Mouse (Mus musculus) midbrain, embryonic 13.5 days (tissue): ENCODE results near the gene Olfr653. TPM values are rescaled to one million over a fixed set of nuclear protein-coding genes. Genes with fewer than 3 reads are reported as not detected.

Experiments used
- ATAC-seq: fragments of 200-750 bp; cut with Nextera tagmentation; 2 replicates; pipeline ENCODE4 v1.8.0; 2017; ENCODE audit warnings: mild to moderate bottlenecking, moderate TSS enrichment, moderate library complexity
- H3K27ac ChIP-seq: fragments of 300-500 bp; sonication (generic); 2 replicates; pipeline ENCODE4 v1.5.1; 2015; ENCODE audit warnings: inconsistent platforms, mild to moderate bottlenecking, moderate library complexity
- H3K27me3 ChIP-seq: fragments of 300-500 bp; sonication (generic); 2 replicates; pipeline ENCODE4 v1.6.1; 2015; ENCODE audit warnings: mild to moderate bottlenecking, inconsistent platforms
- H3K36me3 ChIP-seq: fragments of 300-500 bp; sonication (generic); 2 replicates; pipeline ENCODE4 v1.6.1; 2015; ENCODE audit warnings: mild to moderate bottlenecking, inconsistent platforms
- H3K4me1 ChIP-seq: fragments of 300-500 bp; sonication (generic); replicated peaks from 2 replicates; pipeline ENCODE4 v1.6.1; 2015; ENCODE audit warnings: inconsistent platforms
- H3K4me2 ChIP-seq: fragments of 300-500 bp; sonication (generic); replicated peaks from 2 replicates; pipeline ENCODE4 v1.6.1; 2015; ENCODE audit warnings: moderate library complexity, mild to moderate bottlenecking, inconsistent platforms
- H3K4me3 ChIP-seq: fragments of 300-500 bp; sonication (generic); replicated peaks from 2 replicates; pipeline ENCODE4 v1.5.1; 2015; ENCODE audit warnings: mild to moderate bottlenecking, inconsistent platforms
- H3K9ac ChIP-seq: fragments of 300-500 bp; sonication (generic); replicated peaks from 2 replicates; pipeline ENCODE4 v1.6.1; 2015; ENCODE audit warnings: mild to moderate bottlenecking, inconsistent platforms
- H3K9me3 ChIP-seq: fragments of 300-500 bp; sonication (generic); 2 replicates; pipeline ENCODE4 v1.6.1; 2016; ENCODE audit warnings: mild to moderate bottlenecking, inconsistent platforms
- WGBS: fragments of 180-500 bp; shearing (Covaris S2); methylation state at CpG from one replicate; pipeline ENCODE4 v1.1.7; 2015; 5-methylcytosine and 5-hydroxymethylcytosine counted together
- polyA plus RNA-seq: library from polyadenylated mRNA; unstranded; fragments of >200 nt; fragmentation: Nextera tagmentation; extraction: Ambion mirVana; gene quantifications from 2 replicates; pipeline ENCODE4 v1.2.1, GENCODE M21; 2015

Olfr653 gene
- polyA plus RNA-seq, result not detected in 2 replicates

DNA sequence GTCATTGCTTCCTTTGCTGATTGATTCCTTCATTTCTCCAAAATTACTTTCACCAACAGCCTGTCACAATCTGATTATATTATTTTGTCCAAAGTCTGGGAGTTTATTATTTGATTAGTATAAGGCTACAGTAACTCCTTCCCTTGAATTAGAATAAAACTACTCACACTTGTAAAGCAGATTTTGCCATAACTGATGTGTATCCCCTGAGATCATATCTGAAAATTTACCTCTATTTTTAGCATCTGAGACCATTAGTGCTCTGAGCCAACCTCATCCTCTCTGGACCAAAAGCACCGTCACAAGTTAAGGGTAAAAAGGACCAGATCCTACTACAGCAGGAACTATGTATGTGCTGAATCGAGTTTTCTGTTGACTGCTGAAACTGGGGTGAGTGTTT, at the start of gene Olfr653:
Gene Olfr653, plus strand, starts transcription at position 301 of the 400 bp plus-strand sequence.
- H3K36me3 ChIP-seq, result no peaks in the 10 kb centered on the region
- 81% methylated on average over 2 of the region's 2 CpGs for WGBS
- no peak within 1 kb of the TSS for H3K9ac ChIP-seq
- ATAC-seq, result no peak
- no peaks in the 10 kb centered on the region for H3K9me3 ChIP-seq
- no peak within 1 kb of the TSS for H3K4me3 ChIP-seq
- no peak within 1 kb of the TSS for H3K27ac ChIP-seq
- no peaks in the 10 kb centered on the region for H3K27me3 ChIP-seq
- H3K4me2 ChIP-seq, result no peak within 1 kb of the TSS
- no peaks in the 10 kb centered on the region for H3K4me1 ChIP-seq

DNA sequence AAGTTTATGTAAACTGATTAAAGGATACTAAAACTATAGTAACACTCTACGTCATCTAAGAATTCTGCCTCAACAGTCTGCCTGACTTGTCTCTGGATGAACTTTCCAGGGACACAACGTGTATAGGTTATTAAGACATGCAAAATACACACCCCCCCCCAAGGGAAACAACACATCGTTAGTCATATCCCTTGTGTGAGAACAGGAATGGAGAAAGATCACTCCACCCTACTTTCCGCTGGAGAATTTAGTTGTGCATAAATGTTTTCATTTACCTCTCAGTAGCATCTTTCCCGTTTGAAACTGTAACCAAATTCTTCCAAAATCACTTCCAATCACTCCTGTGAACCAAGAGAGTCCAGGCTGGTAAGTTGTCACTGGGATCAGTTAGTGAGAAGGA, 27.3 kb upstream of the Olfr653 start, which contains the start of gene Olfr651:
Gene Olfr651, plus strand, starts transcription at position 301 of the 400 bp plus-strand sequence.
- Histone ChIP-seq H3K4me3 (no peak within 1 kb of the TSS), H3K4me1 (no peaks in the 10 kb centered on the region), H3K4me2 (no peak within 1 kb of the TSS), H3K27me3 (no peaks in the 10 kb centered on the region), H3K36me3 (no peaks in the 10 kb centered on the region), H3K27ac (no peak within 1 kb of the TSS), H3K9ac (no peak within 1 kb of the TSS), H3K9me3 (no peaks in the 10 kb centered on the region)
- WGBS, result 84% methylated on average over 5 of the region's 5 CpGs
- no peak for ATAC-seq

DNA sequence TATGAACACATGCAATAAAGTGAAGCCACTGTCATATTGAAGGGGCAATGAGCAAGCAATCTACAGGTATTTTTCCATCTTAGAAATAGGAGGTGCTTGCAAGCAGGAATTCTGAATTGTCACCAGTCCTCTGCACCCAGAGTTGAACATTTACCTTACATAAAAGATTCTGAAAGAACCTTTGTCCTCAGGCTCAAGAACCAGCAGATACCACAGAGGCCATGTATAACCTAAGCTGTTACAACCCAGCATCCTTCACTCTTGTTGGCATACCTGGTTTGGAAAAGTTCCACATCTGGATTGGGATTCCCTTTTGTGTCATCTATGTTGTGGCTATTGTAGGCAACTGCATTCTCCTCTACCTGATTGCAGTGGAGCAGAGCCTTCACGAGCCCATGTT, 24.4 kb upstream of the Olfr653 start:
- Histone ChIP-seq H3K4me2 (no peak overlapping the region), H3K9ac (no peak overlapping the region), H3K9me3 (no peaks in the 10 kb centered on the region), H3K36me3 (no peaks in the 10 kb centered on the region), H3K4me1 (no peaks in the 10 kb centered on the region), H3K27me3 (no peaks in the 10 kb centered on the region), H3K27ac (no peak overlapping the region), H3K4me3 (no peak overlapping the region)
- ATAC-seq, result no peak
- 77% methylated on average over 1 of the region's 1 CpGs for WGBS

DNA sequence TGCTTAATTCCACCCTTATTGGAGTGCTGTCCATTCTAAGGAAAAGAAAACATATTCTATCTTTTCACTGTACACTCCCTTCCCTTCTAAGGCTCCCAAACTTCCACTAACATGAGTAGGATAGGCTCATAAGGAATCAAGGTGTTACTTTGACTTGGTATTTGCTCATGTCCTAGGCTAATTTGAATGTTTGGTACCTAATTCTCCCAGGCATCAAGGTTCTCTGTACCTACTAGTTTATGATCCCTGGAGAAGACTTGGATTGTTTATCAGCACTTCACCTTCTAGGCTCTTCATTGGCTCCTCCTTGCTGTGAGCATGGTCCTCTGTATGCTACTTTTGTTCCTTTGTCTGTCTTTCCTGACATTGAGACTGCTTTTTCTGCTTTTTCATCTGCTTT, 16.5 kb upstream of the Olfr653 start, which contains the start of gene Olfr652:
Gene Olfr652, plus strand, starts transcription at position 301 of the 400 bp plus-strand sequence.
- no peaks in the 10 kb centered on the region for H3K27me3 ChIP-seq
- ATAC-seq, result no peak
- H3K4me1 ChIP-seq, result no peaks in the 10 kb centered on the region
- H3K36me3 ChIP-seq, result no peaks in the 10 kb centered on the region
- H3K4me3 ChIP-seq, result no peak within 1 kb of the TSS
- H3K9ac ChIP-seq, result no peak within 1 kb of the TSS
- H3K4me2 ChIP-seq, result no peak within 1 kb of the TSS
- no peaks in the 10 kb centered on the region for H3K9me3 ChIP-seq
- H3K27ac ChIP-seq, result no peak within 1 kb of the TSS

DNA sequence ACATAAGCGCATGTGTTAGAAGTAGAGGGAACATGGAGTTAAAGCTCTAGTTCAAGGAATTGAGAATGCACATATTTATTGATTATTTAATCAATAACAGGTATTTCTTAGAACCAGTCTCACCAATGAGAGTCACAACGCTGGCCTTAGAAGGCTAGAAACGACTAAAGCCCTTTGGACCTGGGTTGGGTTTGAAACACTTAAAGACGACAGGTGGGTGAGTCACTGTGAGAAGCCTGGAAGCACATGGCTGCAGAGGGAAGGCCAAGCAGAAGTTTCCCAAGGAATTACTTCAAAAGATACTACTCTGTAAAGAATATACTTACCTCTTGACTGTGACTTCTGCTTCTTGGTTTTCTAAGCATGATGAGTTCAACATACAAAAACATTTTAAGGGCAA, 3.7 kb downstream of the Olfr653 start:
- no peaks in the 10 kb centered on the region for H3K4me1 ChIP-seq
- WGBS, result 93% methylated on average over 4 of the region's 4 CpGs
- H3K27ac ChIP-seq, result no peak overlapping the region
- no peak overlapping the region for H3K4me3 ChIP-seq
- H3K4me2 ChIP-seq, result no peak overlapping the region
- H3K9me3 ChIP-seq, result no peaks in the 10 kb centered on the region
- ATAC-seq, result no peak
- H3K9ac ChIP-seq, result no peak overlapping the region
- H3K36me3 ChIP-seq, result no peaks in the 10 kb centered on the region
- H3K27me3 ChIP-seq, result no peaks in the 10 kb centered on the region

DNA sequence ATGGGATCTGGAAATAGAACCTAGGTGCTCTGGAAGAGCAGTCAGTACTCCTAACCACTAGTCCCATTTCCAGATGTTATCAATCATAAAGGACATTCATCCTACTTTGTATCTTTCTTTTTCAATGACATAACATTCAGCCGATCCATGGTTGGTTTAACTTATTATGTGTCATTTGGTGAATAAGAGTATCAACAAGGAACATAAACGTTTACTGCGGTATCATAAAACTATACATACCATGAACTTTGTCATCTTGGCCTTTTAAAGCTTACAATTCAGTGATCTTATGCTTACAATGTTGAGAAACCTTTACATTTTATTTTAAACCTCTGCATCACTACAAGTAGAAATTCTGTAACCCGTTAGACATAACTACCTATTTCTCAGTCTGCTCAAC, 4.3 kb downstream of the Olfr653 start:
- H3K9me3 ChIP-seq, result no peaks in the 10 kb centered on the region
- H3K4me3 ChIP-seq, result no peak overlapping the region
- no peak overlapping the region for H3K27ac ChIP-seq
- no peak for ATAC-seq
- H3K36me3 ChIP-seq, result no peaks in the 10 kb centered on the region
- H3K4me1 ChIP-seq, result no peaks in the 10 kb centered on the region
- H3K4me2 ChIP-seq, result no peak overlapping the region
- no peak overlapping the region for H3K9ac ChIP-seq
- no peaks in the 10 kb centered on the region for H3K27me3 ChIP-seq
- WGBS, result 93% methylated on average over 4 of the region's 4 CpGs

DNA sequence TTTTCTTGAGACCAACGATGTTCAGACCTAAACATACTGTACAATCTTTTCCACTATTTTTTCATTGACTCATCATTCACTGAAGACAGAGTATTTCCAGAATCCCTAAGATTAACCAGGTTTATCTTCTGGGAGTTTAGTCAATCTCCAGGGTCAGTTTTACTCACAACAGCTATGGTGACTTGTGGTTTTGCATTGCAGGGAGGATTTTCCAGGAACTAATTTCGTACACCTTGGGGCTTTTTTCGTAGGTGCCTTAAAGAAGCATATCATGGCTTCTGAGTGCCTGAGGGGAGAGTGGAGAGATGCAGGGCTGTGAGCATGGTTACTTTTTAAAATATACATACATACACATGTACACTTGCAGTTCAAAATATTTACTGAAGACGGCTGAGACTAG, 9.6 kb downstream of the Olfr653 start, which contains the start of gene Olfr654:
Gene Olfr654, plus strand, starts transcription at position 301 of the 400 bp plus-strand sequence.
- H3K4me3 ChIP-seq, result no peak within 1 kb of the TSS
- no peaks in the 10 kb centered on the region for H3K36me3 ChIP-seq
- H3K27ac ChIP-seq, result no peak within 1 kb of the TSS
- no peaks in the 10 kb centered on the region for H3K4me1 ChIP-seq
- 91% methylated on average over 4 of the region's 4 CpGs for WGBS
- H3K9ac ChIP-seq, result no peak within 1 kb of the TSS
- no peak for ATAC-seq
- no peak within 1 kb of the TSS for H3K4me2 ChIP-seq
- no peaks in the 10 kb centered on the region for H3K9me3 ChIP-seq
- no peaks in the 10 kb centered on the region for H3K27me3 ChIP-seq

DNA sequence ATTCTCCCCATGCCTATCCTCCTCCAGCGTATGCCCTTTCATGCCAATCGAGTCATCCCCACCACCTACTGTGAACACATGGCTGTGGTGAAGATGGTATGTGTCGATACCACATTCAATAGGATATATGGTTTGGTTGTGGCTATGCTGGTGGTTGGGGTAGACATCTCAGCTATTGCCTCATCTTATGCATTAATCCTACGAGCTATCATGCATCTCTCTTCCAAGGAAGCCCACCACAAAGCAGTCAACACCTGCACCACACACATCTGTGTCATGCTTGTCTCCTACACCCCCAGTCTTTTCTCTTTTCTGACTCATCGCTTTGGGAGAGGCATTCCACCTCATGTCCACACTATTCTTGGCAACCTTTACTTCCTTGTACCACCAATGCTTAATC, 11.2 kb downstream of the Olfr653 start:
- H3K9me3 ChIP-seq, result no peaks in the 10 kb centered on the region
- H3K36me3 ChIP-seq, result no peaks in the 10 kb centered on the region
- H3K27ac ChIP-seq, result no peak overlapping the region
- no peaks in the 10 kb centered on the region for H3K4me1 ChIP-seq
- 90% methylated on average over 5 of the region's 5 CpGs for WGBS
- H3K27me3 ChIP-seq, result no peaks in the 10 kb centered on the region
- no peak overlapping the region for H3K4me2 ChIP-seq
- H3K9ac ChIP-seq, result no peak overlapping the region
- H3K4me3 ChIP-seq, result no peak overlapping the region
- ATAC-seq, result no peak

DNA sequence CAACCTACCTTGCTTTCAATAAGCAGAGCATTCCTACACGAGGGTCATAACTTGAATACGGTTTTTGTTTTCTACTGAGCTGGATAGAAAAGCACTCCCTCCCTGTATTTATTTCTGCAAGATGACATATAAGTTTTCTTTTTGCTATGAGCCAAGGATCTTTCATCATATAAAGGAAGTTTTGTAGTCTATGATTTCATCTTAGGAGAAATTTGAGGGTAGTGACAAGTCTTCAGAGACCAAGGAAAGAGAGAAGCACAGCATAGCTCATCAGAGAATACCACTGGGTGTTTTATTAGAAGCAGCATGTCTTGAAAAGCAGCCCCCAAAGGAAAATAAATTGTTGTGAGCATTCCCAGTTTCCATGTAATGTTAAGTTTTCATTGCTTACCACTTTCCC, 24.6 kb downstream of the Olfr653 start, which contains the start of gene Olfr655:
Gene Olfr655, minus strand, starts transcription at position 101 of the 400 bp plus-strand sequence.
- ATAC-seq, result no peak
- whole genome bisulfite sequencing, result 95% methylated on average over 2 of the region's 2 CpGs
- Histone ChIP-seq H3K9ac (no peak within 1 kb of the TSS), H3K36me3 (no peaks in the 10 kb centered on the region), H3K4me2 (no peak within 1 kb of the TSS), H3K9me3 (no peaks in the 10 kb centered on the region), H3K27me3 (no peaks in the 10 kb centered on the region), H3K4me1 (no peaks in the 10 kb centered on the region), H3K4me3 (no peak within 1 kb of the TSS), H3K27ac (no peak within 1 kb of the TSS)

DNA sequence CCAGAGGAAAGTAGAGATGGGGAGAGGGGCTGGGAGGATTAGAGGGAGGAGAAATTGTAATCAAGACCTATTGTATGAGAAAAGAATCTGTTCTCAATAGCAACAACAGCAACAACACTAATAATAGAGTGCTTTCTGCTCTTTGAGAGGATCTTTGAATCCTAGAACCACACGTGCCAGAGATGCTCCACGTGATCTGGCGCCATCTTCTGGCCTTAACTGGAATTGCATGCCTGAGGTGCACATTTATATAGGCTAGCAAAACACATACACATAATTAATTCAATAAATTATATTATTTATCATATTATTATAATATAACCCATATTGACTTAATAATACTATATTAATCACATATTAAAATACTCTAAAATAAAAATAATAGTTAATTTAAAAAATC, 26.1 kb downstream of the Olfr653 start:
- H3K4me3 ChIP-seq, result no peak overlapping the region
- no peak for ATAC-seq
- WGBS, result 1% methylated on average over 3 of the region's 3 CpGs
- H3K36me3 ChIP-seq, result no peaks in the 10 kb centered on the region
- H3K27ac ChIP-seq, result no peak overlapping the region
- no peaks in the 10 kb centered on the region for H3K4me1 ChIP-seq
- no peaks in the 10 kb centered on the region for H3K9me3 ChIP-seq
- no peaks in the 10 kb centered on the region for H3K27me3 ChIP-seq
- H3K9ac ChIP-seq, result no peak overlapping the region
- no peak overlapping the region for H3K4me2 ChIP-seq

DNA sequence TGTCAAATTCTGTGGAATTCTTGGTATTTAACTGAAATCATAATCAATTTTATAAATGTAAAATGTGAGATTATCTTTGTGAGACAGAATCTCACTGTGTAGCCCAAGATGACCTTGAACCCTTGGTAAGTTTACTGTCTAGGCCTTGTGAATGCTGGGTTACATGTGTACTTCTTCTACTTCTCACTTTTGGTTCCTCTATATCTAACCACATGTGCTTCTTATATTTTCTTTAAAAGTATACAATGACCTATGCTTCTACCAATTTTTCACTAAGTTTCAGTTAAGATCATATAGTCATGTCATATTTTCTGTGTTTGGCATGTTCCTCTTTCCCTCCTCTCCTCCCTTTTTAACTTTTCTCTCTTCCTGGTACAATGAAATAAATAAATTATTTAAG, 27.6 kb downstream of the Olfr653 start:
- Histone ChIP-seq H3K4me2 (no peak overlapping the region), H3K27me3 (no peaks in the 10 kb centered on the region), H3K4me1 (no peaks in the 10 kb centered on the region), H3K36me3 (no peaks in the 10 kb centered on the region), H3K27ac (no peak overlapping the region), H3K9ac (no peak overlapping the region), H3K4me3 (no peak overlapping the region), H3K9me3 (no peaks in the 10 kb centered on the region)
- ATAC-seq, result no peak

DNA sequence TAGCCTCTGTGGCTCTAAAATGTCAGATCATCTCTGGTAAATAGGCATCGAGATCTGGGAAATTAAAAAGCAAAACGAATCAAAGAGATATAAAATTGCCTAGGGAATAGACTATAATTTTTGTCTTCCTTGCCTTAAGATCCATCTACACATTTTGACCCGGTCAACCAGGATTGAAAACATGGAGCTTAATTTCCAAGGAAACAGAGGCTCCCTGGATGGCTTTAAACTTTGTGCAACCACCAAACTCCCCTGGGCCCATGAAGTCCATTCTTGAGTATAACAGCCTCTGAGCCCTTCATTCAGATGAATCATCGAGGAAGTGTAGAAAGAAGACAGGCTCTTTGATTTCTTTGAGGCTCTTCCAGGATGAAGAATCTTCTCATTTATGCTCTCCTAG, 36.5 kb downstream of the Olfr653 start, which contains the start of gene Olfr656:
Gene Olfr656, plus strand, starts transcription at position 301 of the 400 bp plus-strand sequence.
- 63% methylated on average over 4 of the region's 4 CpGs for WGBS
- Histone ChIP-seq H3K27me3 (no peaks in the 10 kb centered on the region), H3K4me3 (no peak within 1 kb of the TSS), H3K9me3 (no peaks in the 10 kb centered on the region), H3K9ac (no peak within 1 kb of the TSS), H3K4me2 (no peak within 1 kb of the TSS), H3K4me1 (no peaks in the 10 kb centered on the region), H3K36me3 (no peaks in the 10 kb centered on the region), H3K27ac (no peak within 1 kb of the TSS)
- ATAC-seq, result no peak

DNA sequence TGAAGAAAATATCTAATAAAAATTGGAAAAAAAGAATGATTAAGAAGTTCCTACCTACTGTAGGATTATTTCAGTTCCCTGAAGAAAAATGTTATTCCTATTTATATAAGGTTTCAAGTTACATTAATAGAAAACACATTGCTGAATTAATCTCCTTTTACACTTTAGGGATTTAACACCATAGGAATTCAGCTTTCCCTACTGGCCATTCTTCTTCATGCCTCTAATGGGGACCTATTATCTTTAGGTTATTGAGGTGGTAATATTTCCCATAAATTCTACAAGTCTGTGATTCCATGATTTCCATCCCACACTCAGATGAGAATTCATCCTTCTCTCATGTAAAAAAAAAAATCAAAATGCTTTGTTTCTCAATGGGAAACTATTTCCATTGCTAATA, 47.4 kb downstream of the Olfr653 start, which contains the start of gene Olfr657:
Gene Olfr657, plus strand, starts transcription at position 301 of the 400 bp plus-strand sequence.
- Histone ChIP-seq H3K9ac (no peak within 1 kb of the TSS), H3K36me3 (no peaks in the 10 kb centered on the region), H3K27ac (no peak within 1 kb of the TSS), H3K4me3 (no peak within 1 kb of the TSS), H3K9me3 (no peaks in the 10 kb centered on the region), H3K4me1 (no peaks in the 10 kb centered on the region), H3K27me3 (no peaks in the 10 kb centered on the region), H3K4me2 (no peak within 1 kb of the TSS)
- ATAC-seq, result no peak
